Mouse (Mus musculus): ENCODE results near the gene Chd2. TPM values are rescaled to one million over a fixed set of nuclear protein-coding genes. Genes with fewer than 3 reads are reported as not detected.

Chd2 gene
- polyA plus RNA-seq, 1 experiment from 2014 or later = 26.2 TPM

GRCm38 (mm10) chr7:73559170-73559852 is 17.7 kb upstream of the Chd2 start:
- Histone ChIP-seq H3K9me3 (replicated peaks) (no peaks in the 10 kb centered on the region), H3K4me1 (peaks cover 24% of the 10 kb centered on the region), H3K27me3 (replicated peaks) (no peaks in the 10 kb centered on the region), H3K4me3 (peak overlapping the region; percentile 99), H3K4me2 (peak overlapping the region; percentile 76), H3K9ac (peak overlapping the region; percentile 81), H3K27ac (peak overlapping the region; percentile 92), H3K36me3 (no peaks in the 10 kb centered on the region; the same call in 1 of the 2 replicates)
- no peak for ATAC-seq
- 15% methylated on average over 8 of the region's 8 CpGs for WGBS (ENCODE audit: insufficient replicate concordance)

- peak overlapping the region; percentile 100 for H3K27ac ChIP-seq
- WGBS (ENCODE audit: insufficient replicate concordance) = under 1% methylated on average over 60 of the region's 60 CpGs
- H3K9ac ChIP-seq = peak overlapping the region; percentile 100
- peak overlapping the region; percentile 99 for H3K4me3 ChIP-seq
- no peaks in the 10 kb centered on the region; the same call in 1 of the 2 replicates for H3K36me3 ChIP-seq
- peak; percentile 99 for ATAC-seq
- H3K9me3 ChIP-seq (replicated peaks) = no peaks in the 10 kb centered on the region
- peak overlapping the region; percentile 76 for H3K4me2 ChIP-seq
- H3K27me3 ChIP-seq (replicated peaks) = no peaks in the 10 kb centered on the region
- H3K4me1 ChIP-seq = peaks cover 24% of the 10 kb centered on the region
Observed at GRCm38 (mm10) chr7:73558293-73559169, 16.9 kb upstream of the Chd2 start.

GRCm38 (mm10) chr7:73557671-73558265 is 16.1 kb upstream of the Chd2 start:
- no peak for ATAC-seq
- Histone ChIP-seq H3K9ac (peak overlapping the region; percentile 100), H3K4me1 (peaks cover 25% of the 10 kb centered on the region), H3K36me3 (peaks cover 4% of the 10 kb centered on the region), H3K27me3 (replicated peaks) (no peaks in the 10 kb centered on the region), H3K27ac (peak overlapping the region; percentile 100), H3K9me3 (replicated peaks) (no peaks in the 10 kb centered on the region), H3K4me2 (peak overlapping the region; percentile 76), H3K4me3 (peak overlapping the region; percentile 99)
- under 1% methylated on average over 77 of the region's 80 CpGs for WGBS (ENCODE audit: insufficient replicate concordance)

- Histone ChIP-seq H3K9ac (peak overlapping the region; percentile 100), H3K27ac (peak overlapping the region; percentile 100), H3K4me1 (peaks cover 32% of the 10 kb centered on the region), H3K9me3 (replicated peaks) (no peaks in the 10 kb centered on the region), H3K4me2 (peak overlapping the region; percentile 76), H3K4me3 (peak overlapping the region; percentile 99), H3K27me3 (replicated peaks) (no peaks in the 10 kb centered on the region), H3K36me3 (peaks cover 12% of the 10 kb centered on the region)
- no peak for ATAC-seq
- WGBS (ENCODE audit: insufficient replicate concordance) = under 1% methylated on average over 25 of the region's 25 CpGs
Observed at GRCm38 (mm10) chr7:73556688-73557667, 15.3 kb upstream of the Chd2 start.

GRCm38 (mm10) chr7:73555918-73556580 is 14.4 kb upstream of the Chd2 start:
- WGBS (ENCODE audit: insufficient replicate concordance) = 15% methylated on average over 4 of the region's 4 CpGs
- H3K9ac ChIP-seq = peak overlapping the region; percentile 100
- H3K27me3 ChIP-seq (replicated peaks) = no peaks in the 10 kb centered on the region

GRCm38 (mm10) chr7:73554849-73555248 is 13.2 kb upstream of the Chd2 start:
- Histone ChIP-seq H3K36me3 (peaks cover 28% of the 10 kb centered on the region), H3K27ac (no peak overlapping the region), H3K4me2 (no peak overlapping the region), H3K4me1 (peaks cover 31% of the 10 kb centered on the region), H3K9ac (no peak overlapping the region), H3K9me3 (replicated peaks) (no peaks in the 10 kb centered on the region), H3K27me3 (replicated peaks) (no peaks in the 10 kb centered on the region), H3K4me3 (no peak overlapping the region)
- no peak for ATAC-seq
- 65% methylated on average over 2 of the region's 2 CpGs for WGBS (ENCODE audit: insufficient replicate concordance)

More at GRCm38 (mm10) chr7:73555918-73556580, 14.4 kb upstream of the Chd2 start:
- Histone ChIP-seq H3K27ac (no peak overlapping the region), H3K4me1 (peaks cover 30% of the 10 kb centered on the region), H3K9me3 (replicated peaks) (no peaks in the 10 kb centered on the region), H3K36me3 (peaks cover 19% of the 10 kb centered on the region), H3K4me3 (peak overlapping the region; percentile 99), H3K4me2 (peak overlapping the region; percentile 76)
- ATAC-seq = no peak

- Histone ChIP-seq H3K27ac (no peak overlapping the region), H3K9ac (no peak overlapping the region), H3K9me3 (replicated peaks) (no peaks in the 10 kb centered on the region), H3K4me1 (peaks cover 36% of the 10 kb centered on the region), H3K4me3 (no peak overlapping the region), H3K36me3 (peaks cover 42% of the 10 kb centered on the region), H3K27me3 (replicated peaks) (no peaks in the 10 kb centered on the region), H3K4me2 (no peak overlapping the region)
- no peak for ATAC-seq
- WGBS (ENCODE audit: insufficient replicate concordance) = 74% methylated on average over 2 of the region's 2 CpGs
Observed at GRCm38 (mm10) chr7:73553160-73553559, 11.5 kb upstream of the Chd2 start.

- H3K9ac ChIP-seq = 0 out of 2 replicates have a peak overlapping the region, but pooled peaks have one; percentile 0
- peaks cover 40% of the 10 kb centered on the region for H3K4me1 ChIP-seq
- peak; percentile 77 for ATAC-seq
- peaks cover 46% of the 10 kb centered on the region for H3K36me3 ChIP-seq
- no peak overlapping the region for H3K4me3 ChIP-seq
- 69% methylated on average over 7 of the region's 7 CpGs for WGBS (ENCODE audit: insufficient replicate concordance)
- H3K4me2 ChIP-seq = peak overlapping the region; percentile 34
- H3K9me3 ChIP-seq (replicated peaks) = no peaks in the 10 kb centered on the region
- H3K27ac ChIP-seq = peak overlapping the region; percentile 71
- no peaks in the 10 kb centered on the region for H3K27me3 ChIP-seq (replicated peaks)
Observed at GRCm38 (mm10) chr7:73552054-73552750, 10.6 kb upstream of the Chd2 start.

- Histone ChIP-seq H3K27ac (peak overlapping the region; percentile 45; the same call in 1 of the 2 replicates), H3K36me3 (peaks cover 53% of the 10 kb centered on the region), H3K4me2 (no peak overlapping the region), H3K9me3 (replicated peaks) (no peaks in the 10 kb centered on the region), H3K4me3 (no peak overlapping the region), H3K4me1 (peaks cover 48% of the 10 kb centered on the region), H3K27me3 (replicated peaks) (no peaks in the 10 kb centered on the region), H3K9ac (no peak overlapping the region)
- ATAC-seq = no peak
Observed at GRCm38 (mm10) chr7:73551370-73551769, 9.7 kb upstream of the Chd2 start.

- Histone ChIP-seq H3K27me3 (replicated peaks) (no peaks in the 10 kb centered on the region), H3K27ac (peak overlapping the region; percentile 71; the same call in 1 of the 2 replicates), H3K9me3 (replicated peaks) (no peaks in the 10 kb centered on the region), H3K9ac (peak overlapping the region; percentile 31), H3K4me3 (peak overlapping the region; percentile 17; the same call in 1 of the 2 replicates), H3K36me3 (peaks cover 74% of the 10 kb centered on the region), H3K4me1 (peaks cover 53% of the 10 kb centered on the region), H3K4me2 (peak overlapping the region; percentile 48)
- 41% methylated on average over 2 of the region's 2 CpGs for WGBS (ENCODE audit: insufficient replicate concordance)
- ATAC-seq = no peak
Observed at GRCm38 (mm10) chr7:73548051-73548450, 6.4 kb upstream of the Chd2 start.
